ENCODE assay signal across 20 mouse cellular contexts in the genomic region with DNA sequence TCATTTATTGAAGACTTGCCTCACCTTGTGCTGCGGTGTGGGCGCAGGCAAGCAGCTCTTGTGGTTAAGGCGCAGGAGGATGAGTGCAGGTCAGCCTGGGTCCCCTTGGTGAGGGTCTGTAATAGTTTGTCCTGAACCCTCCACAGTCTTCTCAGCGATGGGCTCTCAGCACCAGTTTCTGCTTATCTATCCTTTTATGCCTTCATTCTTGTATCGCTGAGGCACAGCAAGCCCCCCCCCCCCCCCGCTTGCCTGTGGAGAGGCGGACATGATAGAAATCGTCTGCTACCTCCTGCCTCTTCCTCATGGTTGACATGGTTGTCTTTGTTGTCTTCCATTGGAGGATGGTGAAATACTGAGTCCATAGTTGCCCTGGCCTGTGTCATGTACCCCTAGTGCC. TPM values are rescaled to one million over a fixed set of nuclear protein-coding genes. Genes with fewer than 3 reads are reported as not detected.
A peak's percentile ranks its signal among the peaks of the same experiment; 100 is the strongest.
DNase-seq lines count a peak whose midpoint lies in the region; ATAC-seq and TF ChIP-seq lines count a peak whose summit lies in the region.
"Had no signal": no experiment of that assay in that cellular context is flagged by ENCODE, and none has a peak within 500 bp of the region (broad histone marks: within the 10 kb centered on the region; RNA-seq: fewer than 3 reads in every experiment).

No protein-coding gene starts in this region.

- H3K4me2 ChIP-seq in intestine, embryonic 15.5 days (replicated peaks) = no peak overlapping the region
- H3K4me2 ChIP-seq in liver, embryonic 11.5 days = peak overlapping the region; percentile 43
- peak overlapping the region; percentile 64 for H3K4me2 ChIP-seq in liver, embryonic 15.5 days
- no peak overlapping the region for H3K4me2 ChIP-seq in heart, embryonic 11.5 days
- H3K4me2 ChIP-seq: forebrain, embryonic 15.5 days; heart, embryonic 12.5 days; hindbrain, embryonic 15.5 days had no signal

- no peak for TF ChIP-seq CTCF in G1E (IDR thresholded peaks at IDR 0.05; ENCODE audit: low read depth, low read length)

- H3K27ac ChIP-seq in intestine, embryonic 15.5 days = 0 out of 2 replicates have a peak overlapping the region, but pooled peaks have one; percentile 15
- peak overlapping the region; percentile 75 for H3K27ac ChIP-seq in liver, embryonic 11.5 days (ENCODE audit: low read depth, low read length)
- H3K27ac ChIP-seq in liver, embryonic 15.5 days (replicated peaks) = peak overlapping the region; percentile 81
- H3K27ac ChIP-seq in heart, embryonic 11.5 days (ENCODE audit: low read depth, low read length) = no peak overlapping the region
- H3K27ac ChIP-seq: embryonic facial prominence, embryonic 10.5 days; forebrain, embryonic 15.5 days; heart, adult 2 months; hindbrain, embryonic 10.5 days; hindbrain, embryonic 15.5 days had no signal

- 88% methylated on average over 8 of the region's 8 CpGs for WGBS in intestine, embryonic 15.5 days
- 62% methylated on average over 8 of the region's 8 CpGs for WGBS in liver, embryonic 11.5 days
- 38% methylated on average over 8 of the region's 8 CpGs for WGBS in liver, embryonic 15.5 days (ENCODE audit: insufficient replicate concordance)
- WGBS in heart, embryonic 11.5 days (ENCODE audit: insufficient replicate concordance) = 78% methylated on average over 8 of the region's 8 CpGs

- H3K9me3 ChIP-seq in G1E (replicated peaks) = no peaks in the 10 kb centered on the region
- H3K9me3 ChIP-seq in intestine, embryonic 15.5 days = no peaks in the 10 kb centered on the region
- no peaks in the 10 kb centered on the region for H3K9me3 ChIP-seq in liver, embryonic 11.5 days (ENCODE audit: control insufficient read depth, low read length)
- no peaks in the 10 kb centered on the region for H3K9me3 ChIP-seq in liver, embryonic 15.5 days (replicated peaks)
- no peaks in the 10 kb centered on the region for H3K9me3 ChIP-seq in heart, embryonic 11.5 days (replicated peaks; ENCODE audit: control insufficient read depth, low read length)
- H3K9me3 ChIP-seq: embryonic facial prominence, embryonic 10.5 days; forebrain, embryonic 15.5 days; heart, embryonic 12.5 days; hindbrain, embryonic 10.5 days; hindbrain, embryonic 15.5 days had no signal

- peaks cover 96% of the 10 kb centered on the region for H3K4me1 ChIP-seq in G1E (ENCODE audit: insufficient read depth, low read depth, low read length)
- peaks cover 42% of the 10 kb centered on the region for H3K4me1 ChIP-seq in intestine, embryonic 15.5 days (replicated peaks)
- peaks cover 61% of the 10 kb centered on the region for H3K4me1 ChIP-seq in liver, embryonic 11.5 days (replicated peaks; ENCODE audit: control insufficient read depth, insufficient read depth, low read length)
- peaks cover 85% of the 10 kb centered on the region for H3K4me1 ChIP-seq in liver, embryonic 15.5 days (replicated peaks)
- peaks cover 25% of the 10 kb centered on the region for H3K4me1 ChIP-seq in heart, embryonic 11.5 days (ENCODE audit: control insufficient read depth, insufficient read depth, low read length)

- no peak overlapping the region for H3K9ac ChIP-seq in intestine, embryonic 15.5 days
- H3K9ac ChIP-seq in liver, embryonic 11.5 days (ENCODE audit: low read depth, low read length) = no peak overlapping the region; the same call in 1 of the 2 replicates
- H3K9ac ChIP-seq in liver, embryonic 15.5 days = no peak overlapping the region
- H3K9ac ChIP-seq in heart, embryonic 11.5 days (ENCODE audit: low read depth, low read length) = no peak overlapping the region
- H3K9ac ChIP-seq: forebrain, embryonic 15.5 days; heart, embryonic 12.5 days; hindbrain, embryonic 15.5 days had no signal

- peak; percentile 47 for DNase-seq in G1E (ENCODE audit: low spot score)
- DNase-seq in liver, embryonic 11.5 days (ENCODE audit: low spot score) = no peak
- no peak for DNase-seq in adrenal gland, postnatal 14 days
- no peak for DNase-seq in embryo, embryonic 10 days (ENCODE audit: low spot score)
- DNase-seq in ovary, adult 18-20 months (ENCODE audit: low spot score) = no peak
- DNase-seq: adrenal gland, postnatal 10 days; cerebellum, adult 18-20 months; cerebellum, adult 9-11 months; cerebellum, postnatal 36 days; gastrocnemius, postnatal 14 days; heart, adult 2 months had no signal

- H3K27me3 ChIP-seq in G1E (ENCODE audit: insufficient read depth, low read length) = no peaks in the 10 kb centered on the region
- no peaks in the 10 kb centered on the region for H3K27me3 ChIP-seq in intestine, embryonic 15.5 days (replicated peaks)
- no peaks in the 10 kb centered on the region for H3K27me3 ChIP-seq in liver, embryonic 11.5 days (replicated peaks; ENCODE audit: control insufficient read depth, insufficient read depth, low read length)
- no peaks in the 10 kb centered on the region for H3K27me3 ChIP-seq in liver, embryonic 15.5 days
- no peaks in the 10 kb centered on the region for H3K27me3 ChIP-seq in heart, embryonic 11.5 days (ENCODE audit: control insufficient read depth, insufficient read depth, low read length)
- H3K27me3 ChIP-seq: CH12.LX; forebrain, embryonic 15.5 days; heart, embryonic 12.5 days; hindbrain, embryonic 15.5 days had no signal

- peak overlapping the region; percentile 62; the same call in 1 of the 2 replicates for H3K4me3 ChIP-seq in G1E (ENCODE audit: low read depth, low read length)
- no peak overlapping the region for H3K4me3 ChIP-seq in intestine, embryonic 15.5 days (replicated peaks)
- no peak overlapping the region; the same call in 1 of the 2 replicates for H3K4me3 ChIP-seq in liver, embryonic 11.5 days (ENCODE audit: low read depth, low read length)
- 0 out of 2 replicates have a peak overlapping the region, but pooled peaks have one; percentile 2 for H3K4me3 ChIP-seq in liver, embryonic 15.5 days (replicated peaks)
- H3K4me3 ChIP-seq in heart, embryonic 11.5 days (ENCODE audit: low read depth, low read length) = no peak overlapping the region
- H3K4me3 ChIP-seq: embryonic facial prominence, embryonic 10.5 days; forebrain, embryonic 15.5 days; heart, adult 2 months; heart, embryonic 12.5 days; hindbrain, embryonic 10.5 days; hindbrain, embryonic 15.5 days had no signal

- H3K36me3 ChIP-seq in G1E (replicated peaks) = peaks cover 80% of the 10 kb centered on the region
- H3K36me3 ChIP-seq in intestine, embryonic 15.5 days = 0 out of 2 replicates have a peak, but pooled peaks cover 6% of the 10 kb centered on the region
- peaks cover 2% of the 10 kb centered on the region; the same call in 1 of the 2 replicates for H3K36me3 ChIP-seq in liver, embryonic 11.5 days (ENCODE audit: control insufficient read depth, insufficient read depth, low read length)
- H3K36me3 ChIP-seq in liver, embryonic 15.5 days (replicated peaks) = peaks cover 20% of the 10 kb centered on the region
- peaks cover 2% of the 10 kb centered on the region; the same call in 1 of the 2 replicates for H3K36me3 ChIP-seq in heart, embryonic 11.5 days (ENCODE audit: control insufficient read depth, insufficient read depth, low read length)
- H3K36me3 ChIP-seq: forebrain, embryonic 15.5 days; hindbrain, embryonic 15.5 days had no signal

- ATAC-seq in G1E (ENCODE audit: extremely low read depth, insufficient number of reproducible peaks, low FRiP score, poor library complexity, severe bottlenecking) = peak; percentile 26; the same call in 1 of the 2 replicates
- ATAC-seq in intestine, embryonic 15.5 days = no peak
- peak; percentile 53 for ATAC-seq in liver, embryonic 11.5 days (replicated peaks; ENCODE audit: low FRiP score)
- peak; percentile 53 for ATAC-seq in liver, embryonic 15.5 days (ENCODE audit: insufficient read depth)
- no peak for ATAC-seq in heart, embryonic 11.5 days (replicated peaks; ENCODE audit: insufficient number of reproducible peaks, low FRiP score, low TSS enrichment)
- ATAC-seq: forebrain, embryonic 15.5 days had no signal

RNA-seq across cellular contexts. Expression of gene Mrpl37, which starts 59.3 kb away (rescaled TPM):
- total RNA-seq in G1E (2014; fragmentation: Nextera tagmentation) (95.0 and 125 TPM in 2 replicates), G1E (2017) (50.0 and 50.4 TPM in 2 replicates)
- polyA plus RNA-seq in G1E (2012) = 41.0 and 51.9 TPM in 2 replicates
- polyA plus RNA-seq in intestine, embryonic 15.5 days (2015; fragmentation: Nextera tagmentation; extraction: Ambion mirVana) = 103 and 115 TPM in 2 replicates
- polyA plus RNA-seq in liver, embryonic 11.5 days (2014; fragmentation: Nextera tagmentation; extraction: Ambion mirVana) = 122 and 128 TPM in 2 replicates
- polyA plus RNA-seq in liver, embryonic 15.5 days (2015; fragmentation: Nextera tagmentation; extraction: Ambion mirVana) = 48.8 and 50.1 TPM in 2 replicates
- polyA plus RNA-seq in heart, embryonic 11.5 days (2014; fragmentation: Nextera tagmentation; extraction: Ambion mirVana) = 108 and 113 TPM in 2 replicates
- total RNA-seq in adrenal gland, postnatal 14 days (2021) = 98.8 and 100 TPM in 2 replicates

RNA-seq across cellular contexts. Expression of gene Cyb5rl, which starts 59.4 kb away (rescaled TPM):
- 4.3 and 5.3 TPM in 2 replicates for total RNA-seq in G1E (2014; fragmentation: Nextera tagmentation)
- 4.2 and 5.2 TPM in 2 replicates for total RNA-seq in G1E (2017)
- polyA plus RNA-seq in G1E (2012) = 3.8 and 4.3 TPM in 2 replicates
- polyA plus RNA-seq in intestine, embryonic 15.5 days (2015; fragmentation: Nextera tagmentation; extraction: Ambion mirVana) = 6.1 and 6.6 TPM in 2 replicates
- polyA plus RNA-seq in liver, embryonic 11.5 days (2014; fragmentation: Nextera tagmentation; extraction: Ambion mirVana) = 5.7 and 5.9 TPM in 2 replicates
- polyA plus RNA-seq in liver, embryonic 15.5 days (2015; fragmentation: Nextera tagmentation; extraction: Ambion mirVana) = 1.4 and 2.0 TPM in 2 replicates
- polyA plus RNA-seq in heart, embryonic 11.5 days (2014; fragmentation: Nextera tagmentation; extraction: Ambion mirVana) = 3.2 and 3.7 TPM in 2 replicates
- 17.0 and 20.1 TPM in 2 replicates for total RNA-seq in adrenal gland, postnatal 14 days (2021)

Comparison
In these comparisons a context has a peak if more than half of its experiments do, and no peak if none do; other contexts are left out.
1. H3K4me3 ChIP-seq: peak in G1E (single experiment) and liver, embryonic 15.5 days (single experiment); none in intestine, embryonic 15.5 days (single experiment), liver, embryonic 11.5 days (single experiment) and heart, embryonic 11.5 days (single experiment).
2. ATAC-seq: peak in G1E (single experiment), liver, embryonic 11.5 days (single experiment) and liver, embryonic 15.5 days (single experiment); none in intestine, embryonic 15.5 days (single experiment) and heart, embryonic 11.5 days (single experiment).
3. H3K4me2 ChIP-seq: peak in liver, embryonic 11.5 days (single experiment) and liver, embryonic 15.5 days (single experiment); none in intestine, embryonic 15.5 days (single experiment) and heart, embryonic 11.5 days (single experiment).